Mouse (Mus musculus): ENCODE data around the gene Cacng6. TPM values are rescaled to one million over a fixed set of nuclear protein-coding genes. Genes with fewer than 3 reads are reported as not detected.

The Cacng6 gene
- polyA plus RNA-seq (2014; fragmentation: Nextera tagmentation; extraction: Ambion mirVana), result 0.40 and 0.44 TPM in 2 replicates

- no peaks in the 10 kb centered on the region for H3K36me3 ChIP-seq (ENCODE audit: control insufficient read depth, insufficient read depth, low read length)
- no peaks in the 10 kb centered on the region for H3K9me3 ChIP-seq (ENCODE audit: control insufficient read depth, low read length)
- H3K9ac ChIP-seq (ENCODE audit: low read length), result peak within 1 kb of the TSS; percentile 43
- no peak within 1 kb of the TSS for H3K27ac ChIP-seq (ENCODE audit: low read depth, low read length)
- H3K27me3 ChIP-seq (ENCODE audit: control insufficient read depth, insufficient read depth, low read length), result peaks cover 14% of the 10 kb centered on the region
- ATAC-seq (replicated peaks; ENCODE audit: low FRiP score), result no peak
- H3K4me3 ChIP-seq (ENCODE audit: low read depth, low read length), result peak within 1 kb of the TSS; percentile 27
- peaks cover 8% of the 10 kb centered on the region; the same call in 1 of the 2 replicates for H3K4me1 ChIP-seq (replicated peaks; ENCODE audit: control insufficient read depth, insufficient read depth, low read length)
- peak within 1 kb of the TSS; percentile 65 for H3K4me2 ChIP-seq (ENCODE audit: low read depth, low read length, severe bottlenecking)
- WGBS, result 34% methylated on average over 4 of the region's 4 CpGs
- DNase-seq (ENCODE audit: low spot score), result no peak
Observed at GRCm38 (mm10) chr7:3423895-3424294, at the start of gene Cacng6. Gene Cacng6 (plus strand): TSS chr7:3424195.

GRCm38 (mm10) chr7:3376831-3377230 lies 47.2 kb upstream of the Cacng6 start:
- DNase-seq (ENCODE audit: low spot score) (peak; percentile 66), ATAC-seq (replicated peaks; ENCODE audit: low FRiP score) (no peak)
- H3K4me1 ChIP-seq (replicated peaks; ENCODE audit: control insufficient read depth, insufficient read depth, low read length), result no peaks in the 10 kb centered on the region
- no peak overlapping the region for H3K4me2 ChIP-seq (ENCODE audit: low read depth, low read length, severe bottlenecking)
- H3K9me3 ChIP-seq (ENCODE audit: control insufficient read depth, low read length), result no peaks in the 10 kb centered on the region
- WGBS, result 59% methylated on average over 4 of the region's 4 CpGs
- no peak overlapping the region for H3K4me3 ChIP-seq (ENCODE audit: low read depth, low read length)
- H3K27ac ChIP-seq (ENCODE audit: low read depth, low read length), result no peak overlapping the region
- H3K36me3 ChIP-seq (ENCODE audit: control insufficient read depth, insufficient read depth, low read length), result no peaks in the 10 kb centered on the region
- H3K27me3 ChIP-seq (ENCODE audit: control insufficient read depth, insufficient read depth, low read length), result no peaks in the 10 kb centered on the region
- H3K9ac ChIP-seq (ENCODE audit: low read length), result no peak overlapping the region

- WGBS, result 87% methylated on average over 9 of the region's 9 CpGs
Observed at GRCm38 (mm10) chr7:3382123-3382522, 41.9 kb upstream of the Cacng6 start.

GRCm38 (mm10) chr7:3384807-3385319 lies 39.1 kb upstream of the Cacng6 start:
- H3K4me2 ChIP-seq (ENCODE audit: low read depth, low read length, severe bottlenecking), result no peak overlapping the region
- H3K4me1 ChIP-seq (replicated peaks; ENCODE audit: control insufficient read depth, insufficient read depth, low read length), result 0 out of 2 replicates have a peak, but pooled peaks cover 2% of the 10 kb centered on the region
- H3K27me3 ChIP-seq (ENCODE audit: control insufficient read depth, insufficient read depth, low read length), result no peaks in the 10 kb centered on the region
- no peak for ATAC-seq (replicated peaks; ENCODE audit: low FRiP score)
- H3K27ac ChIP-seq (ENCODE audit: low read depth, low read length), result no peak overlapping the region
- no peak overlapping the region for H3K9ac ChIP-seq (ENCODE audit: low read length)
- H3K9me3 ChIP-seq (ENCODE audit: control insufficient read depth, low read length), result no peaks in the 10 kb centered on the region
- WGBS, result 88% methylated on average over 5 of the region's 5 CpGs
- H3K4me3 ChIP-seq (ENCODE audit: low read depth, low read length), result no peak overlapping the region
- no peaks in the 10 kb centered on the region for H3K36me3 ChIP-seq (ENCODE audit: control insufficient read depth, insufficient read depth, low read length)
- DNase-seq (ENCODE audit: low spot score), result no peak

More at GRCm38 (mm10) chr7:3382123-3382522, 41.9 kb upstream of the Cacng6 start:
- Histone ChIP-seq H3K4me3 (ENCODE audit: low read depth, low read length) (no peak overlapping the region), H3K27me3 (ENCODE audit: control insufficient read depth, insufficient read depth, low read length) (no peaks in the 10 kb centered on the region), H3K9ac (ENCODE audit: low read length) (no peak overlapping the region), H3K27ac (ENCODE audit: low read depth, low read length) (no peak overlapping the region), H3K9me3 (ENCODE audit: control insufficient read depth, low read length) (no peaks in the 10 kb centered on the region), H3K4me1 (replicated peaks; ENCODE audit: control insufficient read depth, insufficient read depth, low read length) (no peaks in the 10 kb centered on the region), H3K36me3 (ENCODE audit: control insufficient read depth, insufficient read depth, low read length) (no peaks in the 10 kb centered on the region), H3K4me2 (ENCODE audit: low read depth, low read length, severe bottlenecking) (no peak overlapping the region)
- ATAC-seq (replicated peaks; ENCODE audit: low FRiP score) (no peak), DNase-seq (ENCODE audit: low spot score) (no peak)

- ATAC-seq (replicated peaks; ENCODE audit: low FRiP score) (no peak), DNase-seq (ENCODE audit: low spot score) (no peak)
- no peak overlapping the region for H3K9ac ChIP-seq (ENCODE audit: low read length)
- H3K36me3 ChIP-seq (ENCODE audit: control insufficient read depth, insufficient read depth, low read length), result no peaks in the 10 kb centered on the region
- 82% methylated on average over 6 of the region's 6 CpGs for WGBS
- H3K27me3 ChIP-seq (ENCODE audit: control insufficient read depth, insufficient read depth, low read length), result no peaks in the 10 kb centered on the region
- no peaks in the 10 kb centered on the region for H3K9me3 ChIP-seq (ENCODE audit: control insufficient read depth, low read length)
- no peak overlapping the region for H3K27ac ChIP-seq (ENCODE audit: low read depth, low read length)
- no peak overlapping the region for H3K4me3 ChIP-seq (ENCODE audit: low read depth, low read length)
- H3K4me2 ChIP-seq (ENCODE audit: low read depth, low read length, severe bottlenecking), result no peak overlapping the region
- H3K4me1 ChIP-seq (replicated peaks; ENCODE audit: control insufficient read depth, insufficient read depth, low read length), result peaks cover 2% of the 10 kb centered on the region; the same call in 1 of the 2 replicates
Observed at GRCm38 (mm10) chr7:3386036-3386730, 37.8 kb upstream of the Cacng6 start.

GRCm38 (mm10) chr7:3387761-3388160 lies 36.2 kb upstream of the Cacng6 start:
- ATAC-seq (replicated peaks; ENCODE audit: low FRiP score), result no peak
- Histone ChIP-seq H3K9me3 (ENCODE audit: control insufficient read depth, low read length) (no peaks in the 10 kb centered on the region), H3K9ac (ENCODE audit: low read length) (no peak overlapping the region), H3K4me1 (replicated peaks; ENCODE audit: control insufficient read depth, insufficient read depth, low read length) (peaks cover 4% of the 10 kb centered on the region; the same call in 1 of the 2 replicates), H3K4me2 (ENCODE audit: low read depth, low read length, severe bottlenecking) (no peak overlapping the region), H3K27me3 (ENCODE audit: control insufficient read depth, insufficient read depth, low read length) (no peaks in the 10 kb centered on the region), H3K4me3 (ENCODE audit: low read depth, low read length) (no peak overlapping the region), H3K27ac (ENCODE audit: low read depth, low read length) (no peak overlapping the region), H3K36me3 (ENCODE audit: control insufficient read depth, insufficient read depth, low read length) (no peaks in the 10 kb centered on the region)
- 91% methylated on average over 18 of the region's 18 CpGs for WGBS
- DNase-seq (ENCODE audit: low spot score), result no peak

- Histone ChIP-seq H3K27ac (ENCODE audit: low read depth, low read length) (no peak overlapping the region), H3K27me3 (ENCODE audit: control insufficient read depth, insufficient read depth, low read length) (no peaks in the 10 kb centered on the region), H3K9me3 (ENCODE audit: control insufficient read depth, low read length) (no peaks in the 10 kb centered on the region), H3K4me3 (ENCODE audit: low read depth, low read length) (no peak overlapping the region), H3K9ac (ENCODE audit: low read length) (no peak overlapping the region), H3K36me3 (ENCODE audit: control insufficient read depth, insufficient read depth, low read length) (no peaks in the 10 kb centered on the region), H3K4me2 (ENCODE audit: low read depth, low read length, severe bottlenecking) (peak overlapping the region; percentile 53; the same call in 1 of the 2 replicates), H3K4me1 (replicated peaks; ENCODE audit: control insufficient read depth, insufficient read depth, low read length) (peaks cover 4% of the 10 kb centered on the region; the same call in 1 of the 2 replicates)
- ATAC-seq (replicated peaks; ENCODE audit: low FRiP score), result no peak
- WGBS, result 71% methylated on average over 6 of the region's 6 CpGs
- no peak for DNase-seq (ENCODE audit: low spot score)
Observed at GRCm38 (mm10) chr7:3388885-3389284, 35.1 kb upstream of the Cacng6 start.

GRCm38 (mm10) chr7:3389444-3390412 lies 34.3 kb upstream of the Cacng6 start:
- DNase-seq (ENCODE audit: low spot score), result peak; percentile 83
- H3K4me2 ChIP-seq (ENCODE audit: low read depth, low read length, severe bottlenecking), result peak overlapping the region; percentile 53
- H3K36me3 ChIP-seq (ENCODE audit: control insufficient read depth, insufficient read depth, low read length), result no peaks in the 10 kb centered on the region; the same call in 1 of the 2 replicates
- H3K9ac ChIP-seq (ENCODE audit: low read length), result peak overlapping the region; percentile 48
- peaks cover 4% of the 10 kb centered on the region; the same call in 1 of the 2 replicates for H3K4me1 ChIP-seq (replicated peaks; ENCODE audit: control insufficient read depth, insufficient read depth, low read length)
- H3K27ac ChIP-seq (ENCODE audit: low read depth, low read length), result no peak overlapping the region
- H3K9me3 ChIP-seq (ENCODE audit: control insufficient read depth, low read length), result no peaks in the 10 kb centered on the region
- H3K27me3 ChIP-seq (ENCODE audit: control insufficient read depth, insufficient read depth, low read length), result no peaks in the 10 kb centered on the region
- peak; percentile 74 for ATAC-seq (replicated peaks; ENCODE audit: low FRiP score)
- 2% methylated on average over 17 of the region's 17 CpGs for WGBS
- H3K4me3 ChIP-seq (ENCODE audit: low read depth, low read length), result peak overlapping the region; percentile 26

Measured in forebrain, embryonic 11.5 days (tissue).